Mouse (Mus musculus): Measurements from ENCODE around the gene Arap1. TPM values are rescaled to one million over a fixed set of nuclear protein-coding genes. Genes with fewer than 3 reads are reported as not detected.

Gene Arap1
- polyA plus RNA-seq, 1 experiment, result 24.7 TPM

DNA sequence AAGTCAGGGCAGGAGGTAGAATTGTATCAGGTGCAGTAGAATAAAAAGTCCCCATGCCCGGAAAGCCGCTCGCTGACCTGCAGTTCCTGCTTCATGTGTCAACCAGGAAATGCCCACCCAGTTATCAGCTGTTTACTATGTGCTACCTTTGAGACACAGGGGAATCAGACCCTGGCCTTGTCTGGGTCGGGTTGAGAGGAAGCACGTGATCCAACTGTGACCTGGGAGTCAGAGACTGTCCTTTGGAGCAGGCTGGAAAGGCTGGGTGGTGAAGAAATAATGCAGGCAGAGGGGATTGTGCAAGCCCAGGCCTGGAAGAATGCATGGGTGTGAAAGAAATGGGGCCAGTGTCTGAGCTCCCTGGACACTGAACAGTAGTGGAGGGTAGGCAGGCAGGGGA lies 6.6 kb downstream of the Arap1 start:
- no peaks in the 10 kb centered on the region for H3K79me2 ChIP-seq (ENCODE audit: control insufficient read depth, insufficient read depth)
- no peak for TF ChIP-seq REST (IDR thresholded peaks at IDR 0.05; ENCODE audit: insufficient read depth, insufficient read length)
- no peak for TF ChIP-seq TCF12 (IDR thresholded peaks at IDR 0.05; ENCODE audit: insufficient read depth, poor library complexity, severe bottlenecking)
- no peak for TF ChIP-seq MYOG (IDR thresholded peaks at IDR 0.05; ENCODE audit: control insufficient read depth in 1 of 3, insufficient read depth in 1 of 3, insufficient read length in 2 of 3, low read depth in 2 of 3)
- TF ChIP-seq MYOD1 (IDR thresholded peaks at IDR 0.05; ENCODE audit: control insufficient read depth in 1 of 3, insufficient read length in 2 of 3, low read depth in 2 of 3), result no peak
- no peak for TF ChIP-seq USF1 (IDR thresholded peaks at IDR 0.05; ENCODE audit: low read depth)
- TF ChIP-seq POLR2A (IDR thresholded peaks at IDR 0.05; ENCODE audit: insufficient read length, low read depth), result no peak
- TF ChIP-seq CEBPB (IDR thresholded peaks at IDR 0.05; ENCODE audit: insufficient read depth, poor library complexity, severe bottlenecking), result no peak
- TF ChIP-seq MAX (IDR thresholded peaks at IDR 0.05; ENCODE audit: low read depth), result no peak
- no peak for TF ChIP-seq TCF3 (IDR thresholded peaks at IDR 0.05; ENCODE audit: insufficient read length, low read depth)
- TF ChIP-seq SRF (IDR thresholded peaks at IDR 0.05; ENCODE audit: control insufficient read depth, insufficient read length, low read depth), result no peak
- no peak overlapping the region for H3K4me2 ChIP-seq (ENCODE audit: low read depth)
- no peaks in the 10 kb centered on the region for H3K36me3 ChIP-seq (ENCODE audit: control insufficient read depth, insufficient read depth)
- H3K27me3 ChIP-seq (ENCODE audit: control insufficient read depth, insufficient read depth, insufficient read length), result no peaks in the 10 kb centered on the region
- no peak overlapping the region for H3ac ChIP-seq (ENCODE audit: control insufficient read depth, insufficient read length)
- H3K4me3 ChIP-seq, result no peak overlapping the region

DNA sequence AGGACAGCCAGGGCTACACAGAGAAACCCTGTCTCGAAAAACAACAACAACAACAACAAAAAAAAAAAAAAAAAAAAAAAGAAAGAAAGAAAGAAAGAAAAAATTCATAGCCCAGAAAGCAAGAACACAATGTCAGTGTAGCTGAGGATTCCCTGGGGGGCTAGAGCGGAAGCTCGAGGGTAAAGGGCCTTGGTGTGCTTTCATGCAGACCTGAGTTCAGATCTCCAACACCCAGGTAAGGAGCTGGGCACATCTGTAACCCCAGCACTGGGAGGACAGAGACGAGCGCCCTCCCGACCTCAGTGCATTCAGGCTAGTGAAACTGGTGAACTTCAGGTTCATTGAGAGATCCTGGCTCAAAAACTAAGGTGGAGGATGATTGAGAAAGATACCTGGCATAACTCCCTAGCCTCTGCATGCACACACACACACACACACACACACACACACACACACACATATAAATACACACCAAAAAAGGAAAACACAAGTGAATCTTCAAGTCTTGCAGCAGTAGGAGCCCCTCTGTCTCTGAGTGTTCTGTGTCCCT lies 7.8 kb downstream of the Arap1 start:
- TF ChIP-seq TCF3 (IDR thresholded peaks at IDR 0.05; ENCODE audit: insufficient read length, low read depth), result no peak
- no peak for TF ChIP-seq SRF (IDR thresholded peaks at IDR 0.05; ENCODE audit: control insufficient read depth, insufficient read length, low read depth)
- TF ChIP-seq CEBPB (IDR thresholded peaks at IDR 0.05; ENCODE audit: insufficient read depth, poor library complexity, severe bottlenecking), result no peak
- no peak for TF ChIP-seq POLR2A (IDR thresholded peaks at IDR 0.05; ENCODE audit: insufficient read length, low read depth)
- TF ChIP-seq E2F4 (IDR thresholded peaks at IDR 0.05; ENCODE audit: insufficient read depth), result no peak
- TF ChIP-seq MYOG (IDR thresholded peaks at IDR 0.05; ENCODE audit: control insufficient read depth in 1 of 3, insufficient read depth in 1 of 3, insufficient read length in 2 of 3, low read depth in 2 of 3), result no peak
- no peak for TF ChIP-seq TCF12 (IDR thresholded peaks at IDR 0.05; ENCODE audit: insufficient read depth, poor library complexity, severe bottlenecking)
- no peak for TF ChIP-seq MAX (IDR thresholded peaks at IDR 0.05; ENCODE audit: low read depth)
- TF ChIP-seq MYOD1 (IDR thresholded peaks at IDR 0.05; ENCODE audit: control insufficient read depth in 1 of 3, insufficient read length in 2 of 3, low read depth in 2 of 3), result no peak
- no peak for TF ChIP-seq USF1 (IDR thresholded peaks at IDR 0.05; ENCODE audit: low read depth)
- TF ChIP-seq POLR2AphosphoS2 (IDR thresholded peaks at IDR 0.05; ENCODE audit: insufficient read length, low read depth), result no peak
- no peak for TF ChIP-seq REST (IDR thresholded peaks at IDR 0.05; ENCODE audit: insufficient read depth, insufficient read length)
- Histone ChIP-seq H3K4me2 (ENCODE audit: low read depth) (no peak overlapping the region), H3K79me2 (ENCODE audit: control insufficient read depth, insufficient read depth) (no peaks in the 10 kb centered on the region), H3K27me3 (ENCODE audit: control insufficient read depth, insufficient read depth, insufficient read length) (no peaks in the 10 kb centered on the region), H3K4me3 (no peak overlapping the region), H3K36me3 (ENCODE audit: control insufficient read depth, insufficient read depth) (no peaks in the 10 kb centered on the region), H3ac (ENCODE audit: control insufficient read depth, insufficient read length) (no peak overlapping the region)

DNA sequence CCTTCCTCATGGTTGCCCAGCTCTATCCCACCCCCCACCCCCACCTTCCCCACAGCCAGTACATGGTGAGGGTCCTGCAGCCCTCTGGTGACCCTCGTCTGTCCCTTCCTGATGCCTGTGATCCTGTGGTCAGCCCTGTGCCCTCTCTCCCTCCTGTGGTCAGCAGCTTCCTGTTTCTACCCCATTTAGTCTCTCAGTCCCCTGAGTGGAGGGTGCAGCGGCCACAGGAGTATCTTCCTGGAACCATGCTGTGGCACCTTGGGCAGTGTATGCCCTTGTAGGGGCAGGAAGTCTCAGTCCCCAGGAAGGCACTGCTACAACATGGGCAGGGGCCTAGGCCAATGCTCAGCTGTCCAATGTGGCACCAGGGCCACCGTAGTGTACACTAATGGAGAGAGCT lies 9.0 kb downstream of the Arap1 start:
- no peak for TF ChIP-seq POLR2A (IDR thresholded peaks at IDR 0.05; ENCODE audit: insufficient read length, low read depth)
- no peak for TF ChIP-seq MAX (IDR thresholded peaks at IDR 0.05; ENCODE audit: low read depth)
- no peak for TF ChIP-seq TCF3 (IDR thresholded peaks at IDR 0.05; ENCODE audit: insufficient read length, low read depth)
- no peak for TF ChIP-seq MYOD1 (IDR thresholded peaks at IDR 0.05; ENCODE audit: control insufficient read depth in 1 of 3, insufficient read length in 2 of 3, low read depth in 2 of 3)
- TF ChIP-seq MYOG (IDR thresholded peaks at IDR 0.05; ENCODE audit: control insufficient read depth in 1 of 3, insufficient read depth in 1 of 3, insufficient read length in 2 of 3, low read depth in 2 of 3), result no peak
- no peak for TF ChIP-seq E2F4 (IDR thresholded peaks at IDR 0.05; ENCODE audit: insufficient read depth)
- Histone ChIP-seq H3K4me3 (no peak overlapping the region), H3K4me2 (ENCODE audit: low read depth) (no peak overlapping the region), H3ac (ENCODE audit: control insufficient read depth, insufficient read length) (no peak overlapping the region), H3K36me3 (ENCODE audit: control insufficient read depth, insufficient read depth) (no peaks in the 10 kb centered on the region), H3K79me2 (ENCODE audit: control insufficient read depth, insufficient read depth) (no peaks in the 10 kb centered on the region), H3K27me3 (ENCODE audit: control insufficient read depth, insufficient read depth, insufficient read length) (no peaks in the 10 kb centered on the region)

DNA sequence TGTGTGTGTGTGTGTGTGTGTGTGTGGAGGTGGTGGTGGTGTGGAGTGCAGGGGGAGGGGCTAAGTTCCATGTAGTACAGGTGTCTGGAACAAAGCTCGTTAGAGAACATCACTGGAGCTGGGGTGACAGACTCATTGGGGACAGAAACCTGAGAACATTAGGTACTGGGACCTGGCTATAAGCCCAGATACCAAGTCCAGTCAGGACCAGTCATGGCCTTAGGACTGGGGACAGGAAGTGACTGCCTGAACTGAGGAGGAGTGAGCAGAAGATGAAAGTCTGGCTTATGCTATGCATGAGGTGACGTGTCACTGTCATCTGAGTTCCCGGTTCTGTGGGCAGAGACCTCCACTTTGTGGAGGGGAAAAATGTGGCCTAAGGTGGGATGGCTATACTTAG lies 12.5 kb downstream of the Arap1 start:
- no peaks in the 10 kb centered on the region for H3K36me3 ChIP-seq (ENCODE audit: control insufficient read depth, insufficient read depth)
- H3K4me3 ChIP-seq, result no peak overlapping the region
- H3K27me3 ChIP-seq (ENCODE audit: control insufficient read depth, insufficient read depth, insufficient read length), result no peaks in the 10 kb centered on the region
- TF ChIP-seq REST (IDR thresholded peaks at IDR 0.05; ENCODE audit: insufficient read depth, insufficient read length), result no peak
- TF ChIP-seq SRF (IDR thresholded peaks at IDR 0.05; ENCODE audit: control insufficient read depth, insufficient read length, low read depth), result no peak
- no peak for TF ChIP-seq TCF12 (IDR thresholded peaks at IDR 0.05; ENCODE audit: insufficient read depth, poor library complexity, severe bottlenecking)
- no peak for TF ChIP-seq MAX (IDR thresholded peaks at IDR 0.05; ENCODE audit: low read depth)
- no peak for TF ChIP-seq E2F4 (IDR thresholded peaks at IDR 0.05; ENCODE audit: insufficient read depth)
- no peak for TF ChIP-seq USF1 (IDR thresholded peaks at IDR 0.05; ENCODE audit: low read depth)
- no peak for TF ChIP-seq POLR2AphosphoS2 (IDR thresholded peaks at IDR 0.05; ENCODE audit: insufficient read length, low read depth)
- no peak for TF ChIP-seq MYOG (IDR thresholded peaks at IDR 0.05; ENCODE audit: control insufficient read depth in 1 of 3, insufficient read depth in 1 of 3, insufficient read length in 2 of 3, low read depth in 2 of 3)
- TF ChIP-seq POLR2A (IDR thresholded peaks at IDR 0.05; ENCODE audit: insufficient read length, low read depth), result no peak
- TF ChIP-seq CEBPB (IDR thresholded peaks at IDR 0.05; ENCODE audit: insufficient read depth, poor library complexity, severe bottlenecking), result no peak
- no peak for TF ChIP-seq MYOD1 (IDR thresholded peaks at IDR 0.05; ENCODE audit: control insufficient read depth in 1 of 3, insufficient read length in 2 of 3, low read depth in 2 of 3)
- TF ChIP-seq TCF3 (IDR thresholded peaks at IDR 0.05; ENCODE audit: insufficient read length, low read depth), result no peak
- H3K4me2 ChIP-seq (ENCODE audit: low read depth), result no peak overlapping the region
- no peak overlapping the region for H3ac ChIP-seq (ENCODE audit: control insufficient read depth, insufficient read length)
- H3K79me2 ChIP-seq (ENCODE audit: control insufficient read depth, insufficient read depth), result no peaks in the 10 kb centered on the region
